Mouse (Mus musculus) stomach, postnatal 0 days (tissue): ENCODE results near the gene Ern2.

Experiments
- CTCF ChIP-seq: IDR thresholded peaks from 2 replicates; pipeline ENCODE4 v1.5.1; 2016; ENCODE audit warnings: antibody characterized with exemption, low read depth, mild to moderate bottlenecking, moderate library complexity
- EP300 ChIP-seq: optimal IDR thresholded peaks from 2 replicates; pipeline ENCODE3; 2016; ENCODE audit warnings: antibody characterized with exemption

DNA sequence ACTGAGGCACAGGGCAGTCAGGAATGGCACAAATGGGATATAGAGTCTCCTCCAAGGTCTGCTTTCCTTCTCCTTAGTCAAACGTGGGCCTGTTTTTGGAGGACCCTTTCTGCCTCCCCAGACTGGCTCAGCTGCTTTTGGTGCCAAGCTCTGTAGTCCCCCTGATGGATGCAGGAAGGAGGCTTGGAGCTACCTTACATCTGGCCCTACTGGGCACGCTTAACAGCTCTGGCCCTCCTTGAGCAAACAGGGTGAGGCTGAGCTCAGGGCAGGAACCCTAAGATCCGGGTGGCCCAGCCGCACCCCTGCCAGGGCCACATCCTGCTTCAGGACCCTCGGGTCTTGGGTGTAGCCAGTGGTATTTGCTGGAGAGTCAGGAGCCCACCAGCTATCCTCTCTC, 1.4 kb downstream of the Ern2 start:
- TF ChIP-seq EP300 (no peak), CTCF (0 out of 2 replicates have a peak, but pooled peaks have one; percentile 9)
